Mouse (Mus musculus) spleen, postnatal 14 days (tissue): ENCODE results near the gene Gpr87.

ENCODE experiments used
- DNase-seq, 2 experiments: peaks; one replicate each; pipeline ENCODE4 v3.0.0; 2021 to 2022; ENCODE audit warnings: low spot score in 2 of 2

The Gpr87 gene

GRCm38 (mm10) chr3:59194938-59195337 is at the start of gene Gpr87:
Gpr87 (minus strand) TSS chr3:59195104.
- no peak for DNase-seq

- DNase-seq = no peak
These were observed 48.5 kb upstream of the Gpr87 start for GRCm38 (mm10) chr3:59243384-59243783.

- DNase-seq = no peak
These were observed 40.0 kb upstream of the Gpr87 start for GRCm38 (mm10) chr3:59234878-59235277.

GRCm38 (mm10) chr3:59230912-59231311 is 36.0 kb upstream of the Gpr87 start:
- no peak for DNase-seq

- no peak for DNase-seq
These were observed 34.0 kb upstream of the Gpr87 start for GRCm38 (mm10) chr3:59228730-59229551.

- no peak for DNase-seq
These were observed 32.8 kb upstream of the Gpr87 start for GRCm38 (mm10) chr3:59227696-59228095.

- DNase-seq = no peak
These were observed 30.5 kb upstream of the Gpr87 start for GRCm38 (mm10) chr3:59225411-59225810.

- no peak for DNase-seq
These were observed 27.4 kb upstream of the Gpr87 start for GRCm38 (mm10) chr3:59222303-59222702.

GRCm38 (mm10) chr3:59219326-59219725 is 24.4 kb upstream of the Gpr87 start:
- no peak for DNase-seq

- no peak for DNase-seq
These were observed 22.3 kb upstream of the Gpr87 start for GRCm38 (mm10) chr3:59217211-59217610.

GRCm38 (mm10) chr3:59212404-59212803 is 17.5 kb upstream of the Gpr87 start:
- no peak for DNase-seq

- no peak for DNase-seq
These were observed 16.9 kb upstream of the Gpr87 start for GRCm38 (mm10) chr3:59211784-59212183.

GRCm38 (mm10) chr3:59210727-59211126 is 15.8 kb upstream of the Gpr87 start, which contains the start of gene P2ry13:
P2ry13 (minus strand) TSS chr3:59210882.
- DNase-seq = no peak

GRCm38 (mm10) chr3:59210089-59210488 is 15.2 kb upstream of the Gpr87 start:
- DNase-seq = no peak

GRCm38 (mm10) chr3:59208650-59209548 is 14.0 kb upstream of the Gpr87 start:
- no peak for DNase-seq

- no peak for DNase-seq
These were observed 11.0 kb upstream of the Gpr87 start for GRCm38 (mm10) chr3:59205941-59206340.

GRCm38 (mm10) chr3:59204719-59205503 is 10.0 kb upstream of the Gpr87 start:
- no peak for DNase-seq

GRCm38 (mm10) chr3:59203802-59204520 is 9.1 kb upstream of the Gpr87 start:
- DNase-seq = no peak

GRCm38 (mm10) chr3:59197329-59197948 is 2.5 kb upstream of the Gpr87 start:
- DNase-seq = no peak

- DNase-seq = no peak
These were observed 805 bp downstream of the Gpr87 start for GRCm38 (mm10) chr3:59194099-59194498.

- no peak for DNase-seq
These were observed 3.2 kb downstream of the Gpr87 start for GRCm38 (mm10) chr3:59191674-59192073.
